Mouse (Mus musculus) adrenal gland, postnatal 14 days (tissue): ENCODE measurements at regions not wholly inside any gene's neighbourhood (a gene's known extent, or its start where the extent isn't known, plus 50 kb on each side); places are given as distances from the start of the nearest gene placed in this dataset.
"Not testable (repeated sequence)": the region's sequence is repeated elsewhere in the genome, so short reads cannot be mapped to it uniquely, and the experiment has no call there.

Source experiments
- DNase-seq: peaks from one replicate; pipeline ENCODE4 v3.0.0; 2021; ENCODE audit warnings: mixed read lengths

- no peak for DNase-seq
Measured at GRCm38 (mm10) chr10:30470831-30471230, 129.7 kb downstream of the Trmt11 start.

GRCm38 (mm10) chr10:30450616-30451015 lies 149.9 kb downstream of the Trmt11 start:
- DNase-seq: no peak

- no peak for DNase-seq
Measured at GRCm38 (mm10) chr10:30447057-30447456, 153.5 kb downstream of the Trmt11 start.

- DNase-seq: no peak
Measured at GRCm38 (mm10) chr10:30446572-30446971, 154.0 kb downstream of the Trmt11 start.

GRCm38 (mm10) chr10:30439802-30440201 lies 160.7 kb downstream of the Trmt11 start:
- DNase-seq: no peak

- no peak for DNase-seq
Measured at GRCm38 (mm10) chr10:30426420-30426923, 174.1 kb downstream of the Trmt11 start.

GRCm38 (mm10) chr10:30419391-30420043 lies 181.0 kb downstream of the Trmt11 start:
- peak; percentile 42 for DNase-seq

- DNase-seq: no peak
Measured at GRCm38 (mm10) chr10:30416314-30416713, 184.2 kb downstream of the Trmt11 start.

- no peak for DNase-seq
Measured at GRCm38 (mm10) chr10:30411736-30412135, 188.8 kb downstream of the Trmt11 start.

GRCm38 (mm10) chr10:30405669-30406393 lies 194.7 kb downstream of the Trmt11 start:
- DNase-seq: no peak

GRCm38 (mm10) chr10:30370542-30370941 lies 170.2 kb upstream of the Cenpw start:
- no peak for DNase-seq

GRCm38 (mm10) chr10:30360811-30361210 lies 160.5 kb upstream of the Cenpw start:
- not testable (repeated sequence) for DNase-seq

- no peak for DNase-seq
Measured at GRCm38 (mm10) chr10:30359051-30359450, 158.7 kb upstream of the Cenpw start.

GRCm38 (mm10) chr10:30342965-30343478 lies 142.7 kb upstream of the Cenpw start:
- no peak for DNase-seq

- DNase-seq: no peak
Measured at GRCm38 (mm10) chr10:30328334-30329014, 128.1 kb upstream of the Cenpw start.

- no peak for DNase-seq
Measured at GRCm38 (mm10) chr10:30327849-30328248, 127.5 kb upstream of the Cenpw start.

GRCm38 (mm10) chr10:30326861-30327260 lies 126.5 kb upstream of the Cenpw start:
- no peak for DNase-seq

- not testable (repeated sequence) for DNase-seq
Measured at GRCm38 (mm10) chr10:30295871-30296270, 95.5 kb upstream of the Cenpw start.

- DNase-seq: no peak
Measured at GRCm38 (mm10) chr10:30281666-30282065, 81.3 kb upstream of the Cenpw start.

GRCm38 (mm10) chr10:30280451-30280850 lies 80.1 kb upstream of the Cenpw start:
- DNase-seq: no peak

GRCm38 (mm10) chr10:30279978-30280377 lies 79.6 kb upstream of the Cenpw start:
- no peak for DNase-seq

- DNase-seq: no peak
Measured at GRCm38 (mm10) chr10:30278987-30279386, 78.6 kb upstream of the Cenpw start.

GRCm38 (mm10) chr10:30265129-30265528 lies 64.8 kb upstream of the Cenpw start:
- DNase-seq: no peak
